ENCODE assay signal across 8 mouse cellular contexts in genomic region chr11:87578249-87578962, GRCm38 (mm10). TPM values are rescaled to one million over a fixed set of nuclear protein-coding genes. Genes with fewer than 3 reads are reported as not detected.
DNase-seq lines count a peak whose midpoint lies in the region; ATAC-seq and TF ChIP-seq lines count a peak whose summit lies in the region.

No protein-coding gene starts in this region.

- H3K4me1 ChIP-seq in brown adipose tissue, adult 24 weeks (ENCODE audit: control insufficient read depth, insufficient read depth, insufficient read length, low read length): peaks cover 15% of the 10 kb centered on the region
- H3K4me1 ChIP-seq in heart, embryonic 14.5 days (ENCODE audit: control insufficient read depth in 2 of 2, insufficient read depth in 2 of 2, low read length in 2 of 2): peaks cover 18 to 28% of the 10 kb centered on the region in 2 experiments
- H3K4me1 ChIP-seq in kidney, postnatal 0 days (replicated peaks; ENCODE audit: insufficient read depth, low read length): peaks cover 31% of the 10 kb centered on the region
- peaks cover 29% of the 10 kb centered on the region for H3K4me1 ChIP-seq in liver, embryonic 15.5 days (replicated peaks)
- peaks cover 4% of the 10 kb centered on the region for H3K4me1 ChIP-seq in neural tube, embryonic 11.5 days (ENCODE audit: control insufficient read depth, insufficient read depth, low read length)
- H3K4me1 ChIP-seq in stomach, embryonic 16.5 days (ENCODE audit: control insufficient read depth, insufficient read depth, low read length): peaks cover 5% of the 10 kb centered on the region; the same call in 1 of the 2 replicates

- peak overlapping the region; percentile 83 for H3K4me3 ChIP-seq in brown adipose tissue, adult 24 weeks (ENCODE audit: insufficient read depth, low read depth, low read length)
- H3K4me3 ChIP-seq in heart, embryonic 14.5 days (ENCODE audit: control insufficient read depth in 1 of 2, insufficient read depth in 1 of 2, low read depth in 1 of 2, low read length in 2 of 2): peak overlapping the region; percentile 46 to 55
- H3K4me3 ChIP-seq in kidney, postnatal 0 days (replicated peaks; ENCODE audit: low read depth, low read length): peak overlapping the region; percentile 66
- peak overlapping the region; percentile 64 for H3K4me3 ChIP-seq in liver, embryonic 15.5 days (replicated peaks)
- H3K4me3 ChIP-seq in neural tube, embryonic 11.5 days (ENCODE audit: low read depth, low read length): peak overlapping the region; percentile 51
- peak overlapping the region; percentile 56 for H3K4me3 ChIP-seq in stomach, embryonic 16.5 days (replicated peaks; ENCODE audit: low read length)

- H3K36me3 ChIP-seq in heart, embryonic 14.5 days (ENCODE audit: control insufficient read depth, insufficient read depth, low read length): no peaks in the 10 kb centered on the region
- H3K36me3 ChIP-seq in kidney, postnatal 0 days (ENCODE audit: insufficient read depth, low read length): no peaks in the 10 kb centered on the region
- H3K36me3 ChIP-seq in liver, embryonic 15.5 days (replicated peaks): no peaks in the 10 kb centered on the region
- no peaks in the 10 kb centered on the region for H3K36me3 ChIP-seq in neural tube, embryonic 11.5 days (ENCODE audit: control insufficient read depth, insufficient read depth, low read length)
- no peaks in the 10 kb centered on the region for H3K36me3 ChIP-seq in stomach, embryonic 16.5 days (ENCODE audit: control insufficient read depth, insufficient read depth, low read length)

- ATAC-seq in CD4-positive, CD25-positive, alpha-beta regulatory T cell, adult 4 months: peak; percentile 81
- peak; percentile 88 for ATAC-seq in erythroid progenitor cell, adult 5-6 weeks (replicated peaks; ENCODE audit: low FRiP score, poor library complexity, severe bottlenecking)
- ATAC-seq in heart, embryonic 14.5 days (ENCODE audit: insufficient number of reproducible peaks, insufficient read depth, low FRiP score, low read depth): peak; percentile 80
- ATAC-seq in kidney, postnatal 0 days (replicated peaks; ENCODE audit: low FRiP score, low read depth): peak; percentile 67
- ATAC-seq in liver, embryonic 15.5 days (ENCODE audit: insufficient read depth): peak; percentile 69
- peak; percentile 72 for ATAC-seq in neural tube, embryonic 11.5 days (ENCODE audit: insufficient read depth, low FRiP score, low TSS enrichment)
- peak; percentile 79 for ATAC-seq in stomach, embryonic 16.5 days (ENCODE audit: insufficient read depth, low FRiP score)

- peak overlapping the region; percentile 88 for H3K27ac ChIP-seq in brown adipose tissue, adult 24 weeks (replicated peaks; ENCODE audit: low read depth, low read length)
- H3K27ac ChIP-seq in heart, embryonic 14.5 days (replicated peaks in 1 of 2; ENCODE audit: control insufficient read depth in 1 of 2, insufficient read depth in 1 of 2, low read depth in 2 of 2, low read length in 2 of 2): peak overlapping the region in 1 of 2 experiments; percentile 65; a peak in 2 of 4 replicates
- H3K27ac ChIP-seq in kidney, postnatal 0 days: peak overlapping the region; percentile 94
- H3K27ac ChIP-seq in liver, embryonic 15.5 days (replicated peaks): peak overlapping the region; percentile 41; the same call in 1 of the 2 replicates
- H3K27ac ChIP-seq in neural tube, embryonic 11.5 days (ENCODE audit: low read depth, low read length): no peak overlapping the region
- H3K27ac ChIP-seq in stomach, embryonic 16.5 days (ENCODE audit: low read length): peak overlapping the region; percentile 29; the same call in 1 of the 2 replicates

- no peaks in the 10 kb centered on the region for H3K9me3 ChIP-seq in heart, embryonic 14.5 days (ENCODE audit: control insufficient read depth, low read length)
- H3K9me3 ChIP-seq in kidney, postnatal 0 days (replicated peaks; ENCODE audit: low read length): no peaks in the 10 kb centered on the region
- H3K9me3 ChIP-seq in liver, embryonic 15.5 days (replicated peaks): no peaks in the 10 kb centered on the region
- no peaks in the 10 kb centered on the region for H3K9me3 ChIP-seq in neural tube, embryonic 11.5 days (ENCODE audit: control insufficient read depth, low read length)
- no peaks in the 10 kb centered on the region for H3K9me3 ChIP-seq in stomach, embryonic 16.5 days (replicated peaks; ENCODE audit: control insufficient read depth, low read length)

- peak overlapping the region; percentile 66 for H3K9ac ChIP-seq in heart, embryonic 14.5 days (ENCODE audit: low read length)
- H3K9ac ChIP-seq in kidney, postnatal 0 days (ENCODE audit: low read depth, low read length): peak overlapping the region; percentile 72
- H3K9ac ChIP-seq in liver, embryonic 15.5 days: peak overlapping the region; percentile 63; the same call in 1 of the 2 replicates
- H3K9ac ChIP-seq in neural tube, embryonic 11.5 days (ENCODE audit: low read length): peak overlapping the region; percentile 67
- peak overlapping the region; percentile 64 for H3K9ac ChIP-seq in stomach, embryonic 16.5 days (ENCODE audit: low read length)

- TF ChIP-seq CTCF in kidney, postnatal 0 days (IDR thresholded peaks at IDR 0.05; ENCODE audit: low read depth): no peak

- no peaks in the 10 kb centered on the region for H3K27me3 ChIP-seq in heart, embryonic 14.5 days (ENCODE audit: control insufficient read depth, insufficient read depth, low read length)
- H3K27me3 ChIP-seq in kidney, postnatal 0 days (ENCODE audit: insufficient read depth, low read length): no peaks in the 10 kb centered on the region
- peaks cover 11% of the 10 kb centered on the region for H3K27me3 ChIP-seq in liver, embryonic 15.5 days
- H3K27me3 ChIP-seq in neural tube, embryonic 11.5 days (ENCODE audit: control insufficient read depth, insufficient read depth, low read length): no peaks in the 10 kb centered on the region
- no peaks in the 10 kb centered on the region for H3K27me3 ChIP-seq in stomach, embryonic 16.5 days (ENCODE audit: control insufficient read depth, insufficient read depth, low read length)

- peak overlapping the region; percentile 77 for H3K4me2 ChIP-seq in heart, embryonic 14.5 days (ENCODE audit: low read length)
- H3K4me2 ChIP-seq in kidney, postnatal 0 days (ENCODE audit: low read length): peak overlapping the region; percentile 90
- H3K4me2 ChIP-seq in liver, embryonic 15.5 days: peak overlapping the region; percentile 97
- peak overlapping the region; percentile 96 for H3K4me2 ChIP-seq in neural tube, embryonic 11.5 days (ENCODE audit: low read depth)
- H3K4me2 ChIP-seq in stomach, embryonic 16.5 days (ENCODE audit: low read depth, low read length): peak overlapping the region; percentile 83

- peak; percentile 65 for DNase-seq in kidney, postnatal 0 days (ENCODE audit: low spot score)
- DNase-seq in neural tube, embryonic 11.5 days (ENCODE audit: low spot score): peak; percentile 57

- WGBS in heart, embryonic 14.5 days: under 1% methylated on average over 40 of the region's 40 CpGs
- 1% methylated on average over 40 of the region's 40 CpGs for WGBS in kidney, postnatal 0 days
- WGBS in liver, embryonic 15.5 days (ENCODE audit: insufficient replicate concordance): under 1% methylated on average over 40 of the region's 40 CpGs
- WGBS in neural tube, embryonic 11.5 days: under 1% methylated on average over 40 of the region's 40 CpGs
- under 1% methylated on average over 40 of the region's 40 CpGs for WGBS in stomach, embryonic 16.5 days

RNA-seq across cellular contexts. Expression of gene Sept4, which starts 9.7 kb away (rescaled TPM):
- polyA plus RNA-seq in CD4-positive, CD25-positive, alpha-beta regulatory T cell, adult 4 months (2017; shearing (Covaris generic)): 1 to 10 TPM; 1.5 to 3.7 TPM
- 19.7 and 35.0 TPM in 2 replicates for polyA plus RNA-seq in brown adipose tissue, adult 24 weeks (2012; ENCODE audit: insufficient read depth, insufficient read length, missing spikeins)
- total RNA-seq in erythroid progenitor cell, adult 5-6 weeks (2015; ENCODE audit: low replicate concordance): not detected in 2 replicates
- 2.7 and 4.7 TPM in 2 replicates for total RNA-seq in erythroid progenitor cell, adult 5-6 weeks (2017; ENCODE audit: low replicate concordance)
- 23.5 and 25.8 TPM in 2 replicates for polyA plus RNA-seq in heart, embryonic 14.5 days (2014; fragmentation: Nextera tagmentation; extraction: Ambion mirVana)
- polyA plus RNA-seq in kidney, postnatal 0 days (2015; fragmentation: Nextera tagmentation; extraction: Ambion mirVana): 146 TPM in 2 replicates
- 11.6 and 12.6 TPM in 2 replicates for polyA plus RNA-seq in liver, embryonic 15.5 days (2015; fragmentation: Nextera tagmentation; extraction: Ambion mirVana)
- polyA plus RNA-seq in neural tube, embryonic 11.5 days (2014; fragmentation: Nextera tagmentation; extraction: Ambion mirVana): 8.0 and 8.8 TPM in 2 replicates
- 25.1 and 26.7 TPM in 2 replicates for polyA plus RNA-seq in stomach, embryonic 16.5 days (2015; fragmentation: Nextera tagmentation; extraction: Ambion mirVana)

RNA-seq across cellular contexts. Expression of gene Gm11492, which starts 12.0 kb away (rescaled TPM):
- polyA plus RNA-seq in CD4-positive, CD25-positive, alpha-beta regulatory T cell, adult 4 months (2017; shearing (Covaris generic)): not detected
- polyA plus RNA-seq in brown adipose tissue, adult 24 weeks (2012; ENCODE audit: insufficient read depth, insufficient read length, missing spikeins): not detected in 2 replicates
- not detected in 2 replicates for total RNA-seq in erythroid progenitor cell, adult 5-6 weeks (2015; ENCODE audit: low replicate concordance)
- total RNA-seq in erythroid progenitor cell, adult 5-6 weeks (2017; ENCODE audit: low replicate concordance): not detected in 2 replicates
- not detected in 2 replicates for polyA plus RNA-seq in heart, embryonic 14.5 days (2014; fragmentation: Nextera tagmentation; extraction: Ambion mirVana)
- polyA plus RNA-seq in kidney, postnatal 0 days (2015; fragmentation: Nextera tagmentation; extraction: Ambion mirVana): not detected in 2 replicates
- not detected in 2 replicates for polyA plus RNA-seq in liver, embryonic 15.5 days (2015; fragmentation: Nextera tagmentation; extraction: Ambion mirVana)
- not detected in 2 replicates for polyA plus RNA-seq in neural tube, embryonic 11.5 days (2014; fragmentation: Nextera tagmentation; extraction: Ambion mirVana)
- not detected in 2 replicates for polyA plus RNA-seq in stomach, embryonic 16.5 days (2015; fragmentation: Nextera tagmentation; extraction: Ambion mirVana)

RNA-seq across cellular contexts. Expression of gene Mtmr4, which starts 13.6 kb away (rescaled TPM):
- polyA plus RNA-seq in CD4-positive, CD25-positive, alpha-beta regulatory T cell, adult 4 months (2017; shearing (Covaris generic)): 10 to 100 TPM in 1 of 2 experiments, 1 to 10 TPM in 1; 8.8 to 22.1 TPM
- polyA plus RNA-seq in brown adipose tissue, adult 24 weeks (2012; ENCODE audit: insufficient read depth, insufficient read length, missing spikeins): 5.8 TPM in 2 replicates
- total RNA-seq in erythroid progenitor cell, adult 5-6 weeks (2015; ENCODE audit: low replicate concordance): 5.4 and 15.1 TPM in 2 replicates
- total RNA-seq in erythroid progenitor cell, adult 5-6 weeks (2017; ENCODE audit: low replicate concordance): 13.1 and 15.1 TPM in 2 replicates
- 14.3 and 17.7 TPM in 2 replicates for polyA plus RNA-seq in heart, embryonic 14.5 days (2014; fragmentation: Nextera tagmentation; extraction: Ambion mirVana)
- 19.8 and 21.0 TPM in 2 replicates for polyA plus RNA-seq in kidney, postnatal 0 days (2015; fragmentation: Nextera tagmentation; extraction: Ambion mirVana)
- polyA plus RNA-seq in liver, embryonic 15.5 days (2015; fragmentation: Nextera tagmentation; extraction: Ambion mirVana): 9.7 and 11.0 TPM in 2 replicates
- polyA plus RNA-seq in neural tube, embryonic 11.5 days (2014; fragmentation: Nextera tagmentation; extraction: Ambion mirVana): 84.9 and 95.9 TPM in 2 replicates
- polyA plus RNA-seq in stomach, embryonic 16.5 days (2015; fragmentation: Nextera tagmentation; extraction: Ambion mirVana): 27.0 and 28.6 TPM in 2 replicates

RNA-seq across cellular contexts. Expression of gene Hsf5, which starts 38.6 kb away (rescaled TPM):
- polyA plus RNA-seq in CD4-positive, CD25-positive, alpha-beta regulatory T cell, adult 4 months (2017; shearing (Covaris generic)): under 1 TPM; 0.17 to 0.19 TPM
- polyA plus RNA-seq in brown adipose tissue, adult 24 weeks (2012; ENCODE audit: insufficient read depth, insufficient read length, missing spikeins): not detected in 2 replicates
- not detected in 2 replicates for total RNA-seq in erythroid progenitor cell, adult 5-6 weeks (2015; ENCODE audit: low replicate concordance)
- not detected in 2 replicates for total RNA-seq in erythroid progenitor cell, adult 5-6 weeks (2017; ENCODE audit: low replicate concordance)
- 0.13 and 0.15 TPM in 2 replicates for polyA plus RNA-seq in heart, embryonic 14.5 days (2014; fragmentation: Nextera tagmentation; extraction: Ambion mirVana)
- 0.11 and 0.16 TPM in 2 replicates for polyA plus RNA-seq in kidney, postnatal 0 days (2015; fragmentation: Nextera tagmentation; extraction: Ambion mirVana)
- not detected in 2 replicates for polyA plus RNA-seq in liver, embryonic 15.5 days (2015; fragmentation: Nextera tagmentation; extraction: Ambion mirVana)
- polyA plus RNA-seq in neural tube, embryonic 11.5 days (2014; fragmentation: Nextera tagmentation; extraction: Ambion mirVana): 0.18 and 0.24 TPM in 2 replicates
- 0.10 and 0.14 TPM in 2 replicates for polyA plus RNA-seq in stomach, embryonic 16.5 days (2015; fragmentation: Nextera tagmentation; extraction: Ambion mirVana)
